Comparison of ENCODE assay signal across 8 mouse cellular contexts in genomic region chr14:124742491-124742890, GRCm38 (mm10).
A peak's percentile ranks its signal among the peaks of the same experiment; 100 is the strongest.
DNase-seq lines count a peak whose midpoint lies in the region; ATAC-seq and TF ChIP-seq lines count a peak whose summit lies in the region.

No protein-coding gene starts in this region.

- TF ChIP-seq POLR2A in CH12.LX (IDR thresholded peaks at IDR 0.05; ENCODE audit: low read depth, low read length) = no peak

- TF ChIP-seq CTCF in CH12.LX (conservative IDR thresholded peaks at IDR 0.05 in 1 of 2, IDR thresholded peaks at IDR 0.05 in 1 of 2; ENCODE audit: low read depth in 2 of 2, low read length in 2 of 2) = peak; percentile 19 to 66; a peak in 2 of 4 replicates
- TF ChIP-seq CTCF in forebrain, postnatal 0 days (IDR thresholded peaks at IDR 0.05; ENCODE audit: low read depth) = peak; percentile 58

- dilution Hi-C loops in CH12.LX (cut with MboI; ENCODE audit: extremely low pct_ligation_motif_present, extremely low pct_unique_long_range_greater_than_20kb, low sequenced_read_pairs) = no loop called here

- TF ChIP-seq EP300 in CH12.LX (IDR thresholded peaks at IDR 0.05; ENCODE audit: low read length) = no peak

- in situ Hi-C loops in CH12.LX (cut with MboI; ENCODE audit: low pct_ligation_motif_present, low pct_unique_long_range_greater_than_20kb, low sequenced_read_pairs) = no loop called here

- peak; percentile 64 for TF ChIP-seq RAD21 in CH12.LX (IDR thresholded peaks at IDR 0.05; ENCODE audit: low read depth, low read length)

- H3K4me2 ChIP-seq in CH12.LX (ENCODE audit: insufficient read depth, low read depth, poor library complexity, severe bottlenecking) = no peak overlapping the region
- H3K4me2 ChIP-seq in forebrain, postnatal 0 days (ENCODE audit: low read depth) = no peak overlapping the region
- no peak overlapping the region for H3K4me2 ChIP-seq in intestine, embryonic 16.5 days (ENCODE audit: low read depth, low read length)

- ATAC-seq in forebrain, postnatal 0 days = no peak
- ATAC-seq in intestine, embryonic 16.5 days = peak; percentile 26; the same call in 1 of the 2 replicates
- ATAC-seq in granulocyte monocyte progenitor cell, adult 5-6 weeks (replicated peaks; ENCODE audit: poor library complexity, severe bottlenecking) = no peak

- peaks cover 2% of the 10 kb centered on the region for H3K27me3 ChIP-seq in CH12.LX (replicated peaks)
- H3K27me3 ChIP-seq in forebrain, postnatal 0 days (ENCODE audit: insufficient read depth, low read length) = no peaks in the 10 kb centered on the region
- H3K27me3 ChIP-seq in intestine, embryonic 16.5 days (replicated peaks; ENCODE audit: control insufficient read depth, insufficient read depth, low read length) = no peaks in the 10 kb centered on the region

- no peaks in the 10 kb centered on the region for H3K36me3 ChIP-seq in CH12.LX (replicated peaks in 1 of 2; ENCODE audit: control insufficient read depth in 1 of 2, insufficient read depth in 1 of 2, low read length in 1 of 2)
- no peaks in the 10 kb centered on the region for H3K36me3 ChIP-seq in forebrain, postnatal 0 days (ENCODE audit: insufficient read depth)
- H3K36me3 ChIP-seq in intestine, embryonic 16.5 days (ENCODE audit: control insufficient read depth, insufficient read depth, low read length) = no peaks in the 10 kb centered on the region

- no peaks in the 10 kb centered on the region for H3K4me1 ChIP-seq in CH12.LX (ENCODE audit: control insufficient read depth in 1 of 2, insufficient read depth in 2 of 2)
- H3K4me1 ChIP-seq in forebrain, postnatal 0 days (ENCODE audit: insufficient read depth) = no peaks in the 10 kb centered on the region
- H3K4me1 ChIP-seq in intestine, embryonic 16.5 days (ENCODE audit: control insufficient read depth, insufficient read depth, low read length) = no peaks in the 10 kb centered on the region

- no peaks in the 10 kb centered on the region for H3K79me2 ChIP-seq in CH12.LX (replicated peaks; ENCODE audit: control insufficient read depth, extremely low read depth, insufficient read depth, poor library complexity, severe bottlenecking)

- H3K9me3 ChIP-seq in CH12.LX (replicated peaks; ENCODE audit: low read length) = no peaks in the 10 kb centered on the region
- H3K9me3 ChIP-seq in forebrain, postnatal 0 days (ENCODE audit: low read length) = no peaks in the 10 kb centered on the region
- no peaks in the 10 kb centered on the region for H3K9me3 ChIP-seq in intestine, embryonic 16.5 days (ENCODE audit: control insufficient read depth, low read length)

- DNase-seq in CH12.LX (ENCODE audit: extremely low read depth) = peak; percentile 3
- DNase-seq in Muller cell, postnatal 12 days (ENCODE audit: inconsistent ontology term) = peak; percentile 9
- DNase-seq in forebrain, postnatal 0 days = peak; percentile 10
- DNase-seq in retina, embryonic 14.5 days (ENCODE audit: low spot score) = peak; percentile 60
- no peak for DNase-seq in natural killer cell, adult 2 months (ENCODE audit: low spot score in 2 of 2)
- no peak for DNase-seq in lung, postnatal 36 days

- no peak overlapping the region for H3K9ac ChIP-seq in CH12.LX (ENCODE audit: insufficient read depth, low read depth)
- no peak overlapping the region for H3K9ac ChIP-seq in forebrain, postnatal 0 days
- no peak overlapping the region for H3K9ac ChIP-seq in intestine, embryonic 16.5 days (ENCODE audit: low read depth, low read length)

- 30% methylated on average over 2 of the region's 2 CpGs for WGBS in forebrain, postnatal 0 days
- 35% methylated on average over 2 of the region's 2 CpGs for WGBS in intestine, embryonic 16.5 days

- no peak overlapping the region for H3K4me3 ChIP-seq in CH12.LX (replicated peaks in 1 of 3; ENCODE audit: low read depth in 2 of 3, low read length in 2 of 3, poor library complexity in 1 of 3)
- H3K4me3 ChIP-seq in forebrain, postnatal 0 days (ENCODE audit: low read depth, low read length) = no peak overlapping the region
- H3K4me3 ChIP-seq in intestine, embryonic 16.5 days (ENCODE audit: low read length) = no peak overlapping the region

- H3K27ac ChIP-seq in CH12.LX (ENCODE audit: insufficient read depth, low read depth) = no peak overlapping the region
- H3K27ac ChIP-seq in forebrain, postnatal 0 days (ENCODE audit: low read depth, low read length) = no peak overlapping the region
- no peak overlapping the region for H3K27ac ChIP-seq in intestine, embryonic 16.5 days (ENCODE audit: low read length)

TF ChIP-seq in CH12.LX, 34 proteins besides CTCF, POLR2A, EP300 and RAD21:
- TF ChIP-seq SMC3 (IDR thresholded peaks at IDR 0.05; ENCODE audit: low read depth, low read length) (peak; percentile 57), POLR2AphosphoS2 (IDR thresholded peaks at IDR 0.05; ENCODE audit: low read depth, low read length) (no peak), MAZ (IDR thresholded peaks at IDR 0.05; ENCODE audit: low read depth, low read length) (no peak)

Comparison
In these comparisons a context has a peak if more than half of its experiments do, and no peak if none do; other contexts are left out.
1. DNase-seq: peak in CH12.LX (single experiment), Muller cell, postnatal 12 days (single experiment), forebrain, postnatal 0 days (single experiment) and retina, embryonic 14.5 days (single experiment); none in natural killer cell, adult 2 months (0 of 2) and lung, postnatal 36 days (single experiment).